Mouse (Mus musculus) NIH3T3 (cell line): ENCODE data around the gene Ascc2.

Experiments used
- DNase-seq: peaks from one replicate; pipeline ENCODE4 v3.0.0-alpha.2; 2012; ENCODE audit warnings: low read depth

Ascc2 gene

DNA sequence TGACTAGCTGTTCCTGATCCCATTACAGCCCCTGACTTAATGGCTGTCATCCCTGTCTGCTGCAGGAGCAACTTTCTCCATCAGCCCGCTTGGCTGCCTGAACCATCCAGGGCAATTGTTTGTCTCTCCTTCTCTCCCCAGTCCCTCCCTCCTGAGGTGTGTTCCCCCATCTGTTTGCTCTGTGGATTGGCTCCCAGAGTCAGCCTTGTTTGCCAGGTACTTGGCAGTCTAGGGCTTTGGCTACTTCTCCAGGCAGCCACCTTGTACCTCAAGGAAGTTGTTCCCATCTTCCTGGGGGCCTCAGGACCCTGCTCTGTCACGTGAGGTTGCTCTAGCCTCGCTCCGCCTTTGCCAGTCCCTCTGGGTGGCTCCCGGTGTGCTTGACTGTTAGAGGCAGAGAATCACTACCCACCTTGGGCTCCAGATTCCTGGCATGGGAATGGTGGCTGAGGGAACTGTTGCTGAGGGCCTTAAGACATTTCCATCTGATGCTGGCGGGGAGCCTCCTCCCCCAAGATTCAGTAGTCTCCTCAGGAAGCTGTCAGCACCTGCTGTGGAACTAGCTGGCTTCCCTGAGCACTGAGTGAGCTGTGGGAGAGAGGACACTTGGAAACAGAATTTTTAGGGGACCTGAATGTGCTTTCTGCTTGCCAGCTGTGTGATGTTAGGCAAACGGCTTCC is 83.5 kb downstream of the Ascc2 start:
- DNase-seq: no peak

- DNase-seq: no peak
Observed at GRCm38 (mm10) chr11:4721728-4722127, 84.2 kb downstream of the Ascc2 start.

DNA sequence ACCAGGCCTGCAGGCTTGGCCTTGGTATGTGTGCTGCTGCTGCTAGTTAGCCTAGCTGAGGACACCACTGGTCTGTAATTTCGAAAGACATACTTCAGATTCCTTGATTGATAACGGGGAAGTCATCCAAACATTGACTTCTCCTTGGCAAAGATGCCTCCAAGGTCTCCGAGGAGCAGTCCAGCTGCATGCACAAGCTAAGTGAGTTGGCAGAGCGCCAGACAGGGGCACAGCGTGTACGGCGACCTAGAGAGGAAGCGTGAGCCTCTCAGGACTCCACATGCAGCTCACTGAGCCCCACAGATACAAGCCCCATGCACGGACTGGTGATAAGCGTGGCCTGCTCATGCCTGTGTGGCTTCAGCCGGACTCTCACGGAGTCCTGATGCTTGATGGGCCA is 92.1 kb downstream of the Ascc2 start:
- peak; percentile 85 for DNase-seq

- no peak for DNase-seq
Observed at GRCm38 (mm10) chr11:4730096-4730495, 92.5 kb downstream of the Ascc2 start.

GRCm38 (mm10) chr11:4730913-4731312 is 93.4 kb downstream of the Ascc2 start:
- no peak for DNase-seq

GRCm38 (mm10) chr11:4731781-4732180 is 94.2 kb downstream of the Ascc2 start:
- no peak for DNase-seq

- DNase-seq: no peak
Observed at GRCm38 (mm10) chr11:4734179-4734578, 96.6 kb downstream of the Ascc2 start.
